Mouse (Mus musculus) ES-E14 (cell line): ENCODE measurements around the gene Armc7. TPM values are rescaled to one million over a fixed set of nuclear protein-coding genes. Genes with fewer than 3 reads are reported as not detected.

ENCODE experiments used
- DNase-seq: peaks from one replicate; pipeline ENCODE4 v3.0.0-alpha.2; 2013; ENCODE audit warnings: low read depth, low spot score
- H3K27ac ChIP-seq: 2 replicates; pipeline ENCODE4 v1.5.1; 2012; ENCODE audit warnings: low read depth, mild to moderate bottlenecking, low read length, moderate library complexity, mixed read lengths; ENCODE audit not compliant: poor library complexity, insufficient read depth, severe bottlenecking
- H3K36me3 ChIP-seq: 2 replicates; pipeline ENCODE4 v1.6.1; 2012; ENCODE audit warnings: mild to moderate bottlenecking, low read length, moderate library complexity, mixed read lengths; ENCODE audit not compliant: control insufficient read depth, poor library complexity, insufficient read depth, severe bottlenecking
- H3K4me1 ChIP-seq, 2 experiments: fragments of 150-350 bp in 1 of 2; sonication (generic) in 1 of 2; 2 replicates each; pipeline ENCODE4 v1.6.1; 2012; ENCODE audit warnings: low read length in 2 of 2, mild to moderate bottlenecking in 1 of 2, mixed read lengths in 1 of 2; ENCODE audit not compliant: control insufficient read depth in 2 of 2, insufficient read depth in 2 of 2, poor library complexity in 1 of 2
- H3K4me3 ChIP-seq, 2 experiments: fragments of 150-350 bp in 1 of 2; sonication (generic) in 1 of 2; 2 replicates each; pipeline ENCODE4 v1.5.1; 2012; ENCODE audit warnings: low read length in 2 of 2, low read depth in 1 of 2, mild to moderate bottlenecking in 1 of 2, mixed read lengths in 1 of 2; ENCODE audit not compliant: insufficient read depth in 1 of 2, poor library complexity in 1 of 2, severe bottlenecking in 1 of 2
- H3K9ac ChIP-seq: 2 replicates; pipeline ENCODE4 v1.6.1; 2012; ENCODE audit warnings: low read depth, mild to moderate bottlenecking, low read length, mixed read lengths; ENCODE audit not compliant: poor library complexity, insufficient read depth, severe bottlenecking
- H3K9me3 ChIP-seq: fragments of 150-350 bp; sonication (generic); 2 replicates; pipeline ENCODE4 v1.6.1; 2012; ENCODE audit warnings: low read depth, mild to moderate bottlenecking, low read length; ENCODE audit not compliant: control insufficient read depth, insufficient read depth
- CHD2 ChIP-seq: IDR thresholded peaks from 2 replicates; pipeline ENCODE4 v1.6.1; 2014; ENCODE audit warnings: mild to moderate bottlenecking, low read depth, low read length, inconsistent platforms
- HCFC1 ChIP-seq: IDR thresholded peaks from 2 replicates; pipeline ENCODE4 v1.6.1; 2012; ENCODE audit warnings: low read length, inconsistent platforms, borderline replicate concordance; ENCODE audit not compliant: insufficient read depth
- MAFK ChIP-seq: IDR thresholded peaks from 2 replicates; pipeline ENCODE4 v1.6.1; 2014; ENCODE audit warnings: mild to moderate bottlenecking, low read depth, low read length, inconsistent platforms; ENCODE audit not compliant: insufficient read depth
- ZC3H11A ChIP-seq: IDR thresholded peaks from 2 replicates; pipeline ENCODE4 v1.6.1; 2012; ENCODE audit warnings: low read depth, mild to moderate bottlenecking, inconsistent platforms, low read length, borderline replicate concordance
- ZNF384 ChIP-seq: IDR thresholded peaks from 2 replicates; pipeline ENCODE4 v1.6.1; 2012; ENCODE audit warnings: low read depth, low read length, inconsistent platforms
- in situ Hi-C, 2 experiments: fragments of 600-800 bp; cut with MboI; formaldehyde crosslinking; loops; one replicate each; pipeline ENCODE4 v1.15.1; 2025; ENCODE audit warnings: low sequenced_read_pairs in 2 of 2, inconsistent platforms in 1 of 2; ENCODE audit not compliant: unreplicated experiment in 2 of 2
- total RNA-seq: library from RNA; depleted of rRNA; stranded (reverse); fragments of 300-350 nt; gene quantifications from 2 replicates; pipeline ENCODE4 v1.2.3, GENCODE M21; 2012

Armc7 gene
- total RNA-seq, 1 experiment, result 4.8 TPM

DNA sequence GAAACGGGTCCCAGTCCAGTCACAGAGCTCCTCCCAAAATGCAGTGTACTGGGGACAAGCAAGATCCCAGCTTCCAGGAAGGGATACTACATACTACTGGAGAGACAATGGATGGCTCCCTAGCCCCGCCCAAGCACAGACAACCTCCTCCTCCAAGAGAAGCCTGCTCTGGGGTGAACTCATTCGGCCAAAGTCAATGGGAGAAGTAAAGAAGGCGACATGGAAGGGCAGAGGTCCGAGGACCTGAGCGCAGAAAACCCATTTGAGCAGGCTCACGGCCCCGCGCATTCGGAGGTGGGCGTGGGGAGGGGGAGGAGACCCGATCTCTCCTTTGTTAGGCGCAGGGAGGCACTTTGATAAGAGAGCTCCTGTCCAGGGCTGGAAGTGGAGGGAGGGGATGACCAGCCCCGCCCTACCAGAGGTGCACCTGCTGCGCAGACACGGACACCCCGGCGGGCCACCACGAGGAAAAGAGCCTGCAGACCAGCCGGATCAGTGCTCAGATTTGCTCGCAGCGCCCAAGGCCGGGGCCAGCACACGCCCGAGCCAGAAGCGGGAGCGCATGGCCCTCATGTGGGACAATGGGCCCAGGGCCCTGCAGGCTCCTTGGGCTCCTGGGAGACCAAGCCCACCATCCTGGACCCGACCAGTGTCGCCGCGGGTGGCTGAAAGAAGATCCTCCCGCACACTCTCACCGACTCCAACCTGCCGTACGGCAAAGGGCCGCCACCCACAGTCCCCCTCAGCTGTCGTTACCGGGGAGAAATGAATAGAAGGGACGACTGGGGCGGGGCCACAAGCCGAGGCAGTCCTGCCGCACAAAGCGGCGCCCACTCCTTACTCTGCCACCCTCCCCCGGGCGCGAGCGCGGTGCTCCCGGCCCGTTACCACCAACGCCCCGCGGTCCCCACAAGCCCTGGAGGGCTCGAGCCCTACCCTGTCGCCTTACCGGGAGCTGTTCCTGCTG is 38.1 kb downstream of the Armc7 start:
- H3K4me3 ChIP-seq, result peak overlapping the region; percentile 74 to 99
- peaks cover 4% of the 10 kb centered on the region; the same call in 1 of the 2 replicates for H3K36me3 ChIP-seq
- no peak for TF ChIP-seq ZNF384
- TF ChIP-seq HCFC1, result 0 out of 2 replicates have a peak, but pooled peaks have one; percentile 36
- no peak for TF ChIP-seq ZC3H11A
- TF ChIP-seq MAFK, result no peak
- no peak for TF ChIP-seq CHD2
- in situ Hi-C loops, result no loop called here
- H3K9me3 ChIP-seq, result no peaks in the 10 kb centered on the region
- peak overlapping the region; percentile 81 for H3K27ac ChIP-seq
- peak; percentile 44 for DNase-seq
- H3K9ac ChIP-seq, result peak overlapping the region; percentile 98
- peaks cover 9 to 22% of the 10 kb centered on the region in 2 experiments; a peak in 3 of 4 replicates for H3K4me1 ChIP-seq

DNA sequence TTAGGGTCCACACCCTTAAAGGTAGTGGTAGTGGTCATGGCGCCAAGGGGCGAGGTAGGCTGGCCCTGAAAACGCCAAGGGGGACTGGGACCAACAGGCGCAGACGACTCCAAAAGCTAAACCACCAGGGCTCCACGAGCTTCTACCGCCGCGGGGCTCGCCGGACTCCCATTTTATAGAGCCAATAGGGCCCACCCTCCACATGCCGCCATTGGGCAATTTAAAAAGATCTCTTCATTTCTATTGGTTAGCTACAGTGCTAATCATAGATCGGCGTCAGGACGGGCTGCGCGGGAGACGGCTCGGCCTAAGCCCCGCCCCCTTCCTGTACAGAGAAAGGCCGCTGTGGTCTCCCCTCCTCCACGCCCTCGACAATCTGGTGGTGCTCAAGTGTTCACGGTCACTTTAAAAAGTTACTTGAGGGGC is 38.8 kb downstream of the Armc7 start, which contains the start of gene Jpt1:
Gene Jpt1 (minus strand): TSS at position 150 of the 426 bp plus-strand sequence.
- TF ChIP-seq CHD2 (peak; percentile 93), HCFC1 (0 out of 2 replicates have a peak, but pooled peaks have one; percentile 35), ZNF384 (no peak), ZC3H11A (no peak), MAFK (no peak)
- in situ Hi-C loops, result no loop called here
- Histone ChIP-seq H3K4me3 (peak within 1 kb of the TSS; percentile 74 to 99), H3K36me3 (no peaks in the 10 kb centered on the region), H3K9ac (peak within 1 kb of the TSS; percentile 98), H3K9me3 (no peaks in the 10 kb centered on the region), H3K27ac (peak within 1 kb of the TSS; percentile 81), H3K4me1 (peaks cover 7 to 19% of the 10 kb centered on the region in 2 experiments; a peak in 3 of 4 replicates)
- DNase-seq, result peak; percentile 96

DNA sequence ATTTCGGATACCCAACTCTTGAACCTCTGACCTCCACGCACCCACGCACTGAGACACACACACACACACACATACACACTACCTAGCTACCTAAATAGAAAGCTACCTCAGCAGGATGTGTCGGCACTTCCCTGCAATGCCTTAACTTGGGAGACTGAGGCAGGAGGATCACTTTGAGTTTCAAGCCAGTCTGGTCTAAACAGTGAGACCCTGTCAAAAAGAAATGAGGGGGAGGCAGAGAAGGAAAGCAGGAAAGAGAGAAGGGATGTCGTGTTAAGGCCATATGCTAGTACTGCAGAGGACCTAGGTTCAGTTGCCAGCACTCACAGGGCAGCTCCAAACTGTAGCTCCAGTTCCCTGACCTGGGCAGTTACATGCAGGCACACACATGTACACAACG is 39.6 kb downstream of the Armc7 start:
- Histone ChIP-seq H3K27ac (no peak overlapping the region), H3K9me3 (no peaks in the 10 kb centered on the region), H3K9ac (no peak overlapping the region), H3K4me3 (peak overlapping the region in 1 of 2 experiments; percentile 2; a peak in 1 of 4 replicates), H3K4me1 (peaks cover 7 to 16% of the 10 kb centered on the region in 2 experiments; a peak in 3 of 4 replicates), H3K36me3 (no peaks in the 10 kb centered on the region)
- no peak for DNase-seq
- no peak for TF ChIP-seq ZNF384
- no peak for TF ChIP-seq ZC3H11A
- TF ChIP-seq HCFC1, result no peak
- no peak for TF ChIP-seq CHD2
- no peak for TF ChIP-seq MAFK
- in situ Hi-C loops, result no loop called here

DNA sequence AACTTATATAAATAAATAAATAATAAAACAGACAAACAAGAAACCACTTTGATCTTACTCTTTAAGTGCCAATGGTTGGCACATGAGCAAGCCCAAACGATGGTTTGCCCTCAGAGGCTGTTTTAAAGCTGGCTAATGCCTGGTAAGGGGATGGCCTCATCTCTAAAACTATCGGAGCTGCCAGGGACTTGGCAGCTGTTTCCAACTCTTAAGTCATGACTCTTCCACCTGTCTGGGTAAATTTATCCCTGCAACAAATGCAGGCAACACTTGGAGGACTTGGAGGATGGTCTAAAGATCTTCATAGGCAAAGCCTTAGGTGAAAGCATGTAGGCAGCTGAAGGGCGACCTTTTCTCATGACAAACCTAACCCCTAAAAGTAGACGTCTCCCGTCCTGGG is 41.5 kb downstream of the Armc7 start:
- Histone ChIP-seq H3K9ac (no peak overlapping the region), H3K36me3 (no peaks in the 10 kb centered on the region), H3K4me1 (peaks cover 2 to 9% of the 10 kb centered on the region in 2 experiments; a peak in 3 of 4 replicates), H3K4me3 (no peak overlapping the region), H3K9me3 (no peaks in the 10 kb centered on the region), H3K27ac (no peak overlapping the region)
- TF ChIP-seq CHD2 (no peak), HCFC1 (no peak), ZC3H11A (no peak), ZNF384 (no peak), MAFK (no peak)
- in situ Hi-C loops, result no loop called here
- no peak for DNase-seq
